Mouse (Mus musculus) adrenal gland, adult 18-20 months (tissue): ENCODE measurements around the gene Shq1. TPM values are rescaled to one million over a fixed set of nuclear protein-coding genes. Genes with fewer than 3 reads are reported as not detected.
A peak's percentile ranks its signal among the peaks of the same experiment; 100 is the strongest.

Experiments
- DNase-seq, 2 experiments: peaks; one replicate each; pipeline ENCODE4 v3.0.0; 2021 to 2022; ENCODE audit warnings: low spot score in 2 of 2
- total RNA-seq, 2 experiments: library from RNA; stranded (reverse); gene quantifications; 1 replicate in 1 of 2; 2 replicates in 1 of 2; pipeline ENCODE4 v1.2.3; 2021

Gene Shq1
- total RNA-seq, 2 experiments from 2014 or later = 9.0 to 10.6 TPM

DNA sequence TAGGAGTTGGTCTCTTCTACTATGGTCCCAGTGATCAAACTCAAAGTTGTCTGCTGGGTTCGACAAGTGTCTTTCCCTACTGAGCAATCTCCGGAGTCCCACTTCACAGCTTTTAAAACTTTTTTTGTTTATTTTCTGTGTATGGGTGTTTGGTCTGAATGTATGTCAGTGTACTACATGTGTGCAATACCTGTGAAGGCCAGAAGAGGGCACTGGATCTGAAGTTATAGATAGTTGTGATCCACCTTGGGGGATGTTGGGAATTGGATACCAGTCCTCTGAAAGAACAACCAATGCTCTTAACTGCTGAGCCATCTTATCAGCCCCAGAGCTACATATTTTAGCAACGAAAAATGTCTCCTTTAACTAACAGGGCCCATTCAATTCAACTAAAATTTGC, 62.5 kb downstream of the Shq1 start:
- DNase-seq = no peak

DNA sequence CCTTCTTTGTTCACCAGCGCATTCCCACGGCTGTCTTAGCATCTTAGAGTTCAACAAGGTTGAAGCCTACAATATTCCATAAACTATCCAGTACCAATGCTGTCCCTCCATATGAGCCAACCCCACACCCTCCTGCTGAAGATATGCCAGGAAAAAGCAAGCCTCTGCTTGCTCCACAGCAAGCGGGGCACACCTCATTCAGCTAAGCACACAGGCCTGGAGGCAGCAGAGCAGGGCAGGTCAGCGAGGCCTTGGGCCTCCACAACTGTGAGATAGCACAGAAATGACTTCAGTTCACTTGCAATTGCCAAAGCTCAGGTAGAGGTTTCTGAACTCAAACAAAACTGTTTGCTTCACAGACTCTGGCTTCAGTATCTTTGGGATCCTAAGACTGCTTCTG, 64.2 kb downstream of the Shq1 start:
- DNase-seq = no peak

DNA sequence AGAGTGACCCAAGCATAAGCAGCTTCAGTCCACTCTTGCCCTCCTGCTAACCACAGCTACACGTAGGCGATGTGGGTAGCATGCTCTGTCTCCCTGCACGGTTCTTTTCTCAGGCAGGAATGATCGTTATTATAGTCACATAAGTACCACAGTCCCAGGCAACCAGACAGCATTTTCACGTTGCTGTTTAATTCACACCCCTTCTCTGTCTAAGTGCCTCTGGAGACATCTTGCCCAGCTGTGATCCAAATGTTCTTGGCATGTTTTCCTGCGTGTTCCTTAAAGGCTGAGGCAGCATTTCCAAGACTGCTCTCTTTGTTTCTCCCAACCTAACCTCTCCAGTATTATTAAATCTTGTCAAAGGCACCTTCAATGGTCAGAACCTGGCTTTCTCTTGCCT, 67.3 kb downstream of the Shq1 start:
- DNase-seq = no peak

DNA sequence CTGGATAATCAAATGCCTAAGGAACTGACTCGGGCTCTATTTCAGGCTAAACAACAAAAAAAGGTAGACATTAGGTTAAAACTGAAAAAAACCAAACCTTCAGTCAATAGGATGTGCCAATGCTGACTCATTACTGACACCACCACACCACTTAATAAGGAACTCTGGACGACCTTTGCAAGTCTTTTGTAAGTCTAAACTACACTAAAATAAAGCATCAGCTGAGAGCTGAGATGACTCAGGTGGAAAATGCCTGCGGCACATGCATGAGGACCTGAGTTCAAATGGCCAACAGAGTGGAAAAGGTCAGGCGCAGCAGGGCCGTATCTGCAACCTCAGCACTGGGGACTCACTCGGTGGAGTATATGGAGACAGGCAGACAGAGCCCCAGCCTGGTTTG, 69.3 kb downstream of the Shq1 start:
- no peak for DNase-seq

DNA sequence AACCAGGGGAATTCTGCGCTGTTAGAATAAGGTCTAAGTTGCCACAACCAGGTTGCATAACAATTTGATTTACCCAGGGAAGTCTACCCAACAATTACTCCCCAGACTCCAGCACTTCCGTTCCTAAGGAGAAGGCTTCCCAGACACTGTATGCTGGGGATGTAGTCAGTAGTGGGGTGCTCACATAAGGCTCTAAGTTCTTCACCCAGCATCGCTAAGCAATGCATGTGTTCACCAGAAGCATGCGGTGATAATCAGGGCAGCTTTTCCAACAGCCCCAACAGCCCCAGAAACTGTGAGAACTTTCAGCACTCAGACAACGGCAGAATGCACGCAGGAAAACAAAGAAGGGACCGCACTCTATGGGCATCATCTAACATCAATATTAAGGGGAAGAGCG, 77.1 kb downstream of the Shq1 start:
- no peak for DNase-seq

DNA sequence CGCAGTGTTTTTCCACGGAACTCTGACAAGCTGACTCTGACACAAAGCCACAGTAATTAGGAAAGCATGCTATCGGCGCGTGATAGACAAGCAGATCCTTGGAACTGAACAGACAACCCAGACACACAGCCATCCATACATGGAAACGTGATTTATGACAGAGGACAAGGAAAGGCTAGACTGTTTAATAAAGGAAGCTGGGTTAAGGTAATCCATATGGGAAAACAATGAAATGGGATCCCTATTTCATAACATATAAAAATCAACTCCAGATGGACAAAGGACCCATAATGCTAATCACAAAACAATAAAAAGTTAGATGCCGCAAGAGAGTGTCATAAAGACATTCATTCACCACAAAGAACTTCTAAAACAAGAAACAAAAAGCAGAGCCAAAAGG, 78.0 kb downstream of the Shq1 start:
- DNase-seq = no peak

DNA sequence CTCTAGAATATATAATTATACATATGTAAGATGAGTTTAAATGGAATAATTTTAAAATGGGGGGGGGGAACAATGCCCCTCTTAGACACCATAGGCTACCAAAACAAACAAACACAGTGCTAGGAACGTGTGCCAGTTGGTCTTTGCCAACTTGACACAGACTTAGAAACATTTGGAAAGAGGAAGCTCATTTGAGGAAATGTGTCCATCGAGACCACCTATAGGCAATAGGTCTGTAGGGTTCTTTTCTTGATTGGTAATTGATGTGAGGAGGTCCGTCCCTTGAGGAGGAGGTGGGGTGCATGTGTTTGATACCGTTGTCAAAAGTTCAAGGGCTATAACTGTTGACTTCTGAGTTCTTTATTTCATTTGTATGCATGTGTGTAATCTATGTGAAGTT, 80.4 kb downstream of the Shq1 start:
- DNase-seq = no peak

DNA sequence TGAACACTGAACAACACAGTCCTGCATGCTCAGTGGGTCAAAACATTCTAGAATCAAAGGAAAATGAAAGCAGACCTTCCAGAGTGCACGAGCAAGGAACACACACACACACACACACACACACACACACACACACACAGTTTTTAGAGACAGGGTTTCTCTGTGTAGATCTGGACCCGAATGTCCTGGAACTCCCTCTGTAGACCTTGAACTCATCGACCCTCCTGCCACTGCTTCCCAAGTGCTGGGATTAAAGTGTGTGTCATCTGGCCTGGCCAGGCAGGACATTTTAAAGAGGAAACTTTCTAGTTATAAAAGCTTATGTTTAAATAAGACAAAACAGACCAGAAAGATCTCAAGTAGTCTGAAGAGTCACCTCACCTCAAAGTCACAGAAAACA, 82.1 kb downstream of the Shq1 start:
- no peak for DNase-seq

DNA sequence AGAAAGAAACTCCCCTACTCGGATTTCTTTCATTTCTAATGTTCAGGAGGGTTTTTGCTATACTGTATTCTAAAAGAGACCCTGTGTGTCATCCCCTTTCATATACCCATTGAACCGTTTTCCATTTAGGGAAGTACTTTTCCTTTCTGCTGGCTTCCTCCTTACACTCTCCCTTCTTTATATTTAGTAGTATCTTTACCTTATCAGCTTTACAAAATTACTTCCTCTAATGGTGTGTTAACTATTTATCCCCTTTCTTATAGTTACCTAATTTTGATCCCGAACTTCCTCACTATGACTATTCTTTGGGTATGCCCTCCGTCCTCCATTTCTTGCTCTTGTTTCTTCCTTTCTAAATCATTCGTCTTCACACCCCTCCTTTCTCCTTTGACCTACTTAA, 84.2 kb downstream of the Shq1 start:
- DNase-seq = no peak

DNA sequence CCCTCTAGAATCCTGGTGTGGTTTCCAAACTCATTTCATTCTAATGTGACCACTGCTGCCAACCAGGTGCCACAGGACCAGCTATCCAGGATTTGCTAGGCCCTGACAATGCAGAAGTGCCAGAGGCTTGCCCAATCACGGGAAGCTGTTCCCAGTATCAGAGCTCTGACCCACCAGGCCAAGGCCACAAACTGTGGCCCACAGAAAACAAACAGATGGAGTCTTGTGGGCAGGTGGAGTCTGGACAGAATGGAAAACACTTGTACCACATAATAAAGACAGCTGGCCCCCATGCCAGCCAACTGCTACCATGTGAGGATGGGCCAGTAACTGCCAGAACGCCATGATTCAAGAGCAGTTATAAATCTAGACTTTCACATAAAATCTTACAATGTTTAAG, 89.0 kb downstream of the Shq1 start:
- DNase-seq = no peak

DNA sequence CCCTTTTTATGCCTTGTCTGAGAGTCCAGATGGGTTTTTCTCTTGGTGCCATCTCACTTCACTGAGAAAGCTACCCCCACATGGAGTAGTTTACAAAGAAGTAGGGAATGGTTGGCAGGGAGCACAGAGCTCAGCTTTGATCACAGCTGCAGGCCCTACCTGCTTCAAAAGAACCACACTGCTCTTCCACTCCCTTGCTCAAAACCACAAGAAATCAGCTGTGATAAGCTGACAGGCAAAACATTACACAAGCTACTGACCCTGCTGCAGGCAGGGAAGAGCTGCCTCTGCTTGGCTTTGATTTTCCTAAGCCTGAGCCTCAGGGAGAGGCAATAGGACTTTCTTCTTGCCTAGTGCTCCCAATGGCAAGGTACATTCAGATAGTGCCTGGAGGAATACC, 89.9 kb downstream of the Shq1 start:
- no peak for DNase-seq

DNA sequence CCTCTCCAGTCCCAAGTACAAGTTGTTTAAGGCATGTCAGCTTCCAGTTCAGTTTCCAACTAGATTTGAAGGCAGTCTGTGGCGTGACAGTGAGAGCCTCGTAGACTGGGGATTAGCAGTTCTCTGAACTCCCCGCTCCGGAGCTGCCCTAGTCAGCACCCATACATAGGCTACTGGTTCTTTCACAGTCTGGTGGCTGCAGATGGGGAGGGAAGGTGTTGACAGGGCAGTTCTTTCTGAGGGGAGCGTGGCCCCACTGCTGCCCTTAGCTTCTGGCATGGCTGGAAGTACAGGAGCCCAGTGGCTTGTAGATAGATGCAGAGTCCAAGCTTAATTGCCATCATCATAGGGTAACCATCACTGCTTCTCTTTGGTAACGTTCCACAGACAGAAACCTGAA, 93.4 kb downstream of the Shq1 start:
- DNase-seq = no peak

DNA sequence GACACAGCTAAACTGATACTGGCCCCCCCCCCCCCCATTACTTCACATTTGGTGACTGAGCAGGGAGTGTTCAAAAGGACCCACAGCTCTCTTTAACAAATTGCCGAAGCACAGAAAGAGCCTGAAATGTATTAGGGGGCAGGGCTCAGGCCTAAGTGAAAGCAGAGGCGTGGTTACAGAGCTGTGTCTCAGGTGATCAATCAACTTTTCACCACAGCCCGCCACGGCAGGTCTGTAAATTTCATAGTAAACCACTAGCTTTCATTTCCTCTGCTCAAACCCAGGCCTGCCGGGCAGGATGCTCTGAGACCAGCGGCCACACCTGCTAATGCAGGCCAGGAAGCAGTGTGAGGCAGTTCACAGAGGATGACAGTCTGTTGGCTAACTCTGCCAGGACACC, 94.8 kb downstream of the Shq1 start:
- no peak for DNase-seq

DNA sequence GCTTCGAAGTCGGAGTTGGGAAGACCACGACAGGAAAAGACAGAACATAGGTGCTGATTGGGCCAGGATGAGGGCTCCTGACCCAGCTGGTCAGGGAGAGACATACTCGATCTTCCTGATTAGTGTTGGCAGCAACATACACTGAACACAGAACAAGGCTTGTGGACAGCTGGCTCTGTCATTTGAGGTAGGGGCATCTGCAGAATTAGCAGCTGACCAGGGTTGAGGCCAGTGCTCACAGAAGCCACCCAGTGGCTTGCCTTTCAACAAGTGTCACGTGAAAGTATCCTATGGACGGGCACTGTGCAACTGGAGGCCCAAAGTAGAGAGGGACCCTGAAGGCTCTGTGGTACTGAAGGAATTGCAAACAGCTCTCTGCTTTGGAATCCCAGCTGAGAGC, 104.2 kb downstream of the Shq1 start:
- DNase-seq = no peak

DNA sequence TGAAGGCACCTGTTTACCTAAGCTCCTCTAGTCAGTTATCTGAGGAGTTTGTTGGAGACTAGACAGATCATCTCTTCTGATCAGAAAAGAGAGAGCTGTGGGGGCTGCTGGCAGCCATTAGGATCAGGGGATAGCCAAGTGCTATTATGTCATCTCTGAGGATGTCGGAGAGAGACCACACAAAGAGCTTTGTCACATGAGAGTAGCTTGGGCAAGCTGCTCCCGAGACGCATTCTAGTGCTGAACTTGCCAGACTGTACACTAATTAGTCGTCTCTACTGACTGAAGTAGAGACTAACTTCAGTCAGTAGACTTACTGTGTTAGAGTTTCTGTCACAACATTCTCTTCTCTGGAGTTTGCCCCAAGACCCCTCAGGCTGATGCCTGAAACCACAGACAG, 106.4 kb downstream of the Shq1 start:
- no peak for DNase-seq

DNA sequence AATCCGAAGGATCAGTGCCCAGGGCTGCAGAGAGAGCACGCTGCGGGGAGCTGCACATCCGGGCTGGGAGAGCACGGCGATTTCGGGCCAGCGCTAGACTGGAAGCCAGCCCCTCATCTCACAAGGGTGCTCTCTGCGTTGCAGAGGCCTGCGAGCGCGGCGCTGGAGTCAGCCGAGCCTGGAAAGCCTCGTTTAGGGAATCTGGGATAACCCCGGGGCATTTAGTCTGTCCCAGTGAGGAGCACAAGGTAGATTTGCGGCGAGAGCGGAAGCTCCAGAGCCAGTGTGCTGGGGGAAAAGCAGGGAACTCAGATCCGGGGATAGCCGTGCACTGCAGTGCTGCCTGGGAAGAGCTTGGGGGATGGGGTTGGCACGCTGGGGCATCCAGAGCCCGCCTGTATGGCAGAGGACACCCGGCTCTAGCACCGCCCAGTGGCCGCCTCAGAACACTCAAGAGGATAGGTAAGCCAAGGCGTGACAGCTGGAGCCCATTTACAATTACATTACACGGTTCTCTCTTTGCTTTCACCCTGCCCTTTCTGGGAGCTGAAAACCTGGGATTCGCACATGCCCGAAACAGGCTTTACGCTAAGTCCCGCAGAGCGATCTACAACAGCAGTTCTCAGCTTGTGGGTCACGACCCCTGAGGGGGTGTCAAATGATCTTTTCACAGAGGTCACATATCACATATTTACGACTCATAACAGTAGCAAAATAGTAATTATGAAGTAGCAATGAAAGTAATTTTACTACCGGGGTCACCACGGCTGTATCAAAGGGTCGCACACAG, 107.2 kb downstream of the Shq1 start:
- DNase-seq = peak; percentile 53 to 59

DNA sequence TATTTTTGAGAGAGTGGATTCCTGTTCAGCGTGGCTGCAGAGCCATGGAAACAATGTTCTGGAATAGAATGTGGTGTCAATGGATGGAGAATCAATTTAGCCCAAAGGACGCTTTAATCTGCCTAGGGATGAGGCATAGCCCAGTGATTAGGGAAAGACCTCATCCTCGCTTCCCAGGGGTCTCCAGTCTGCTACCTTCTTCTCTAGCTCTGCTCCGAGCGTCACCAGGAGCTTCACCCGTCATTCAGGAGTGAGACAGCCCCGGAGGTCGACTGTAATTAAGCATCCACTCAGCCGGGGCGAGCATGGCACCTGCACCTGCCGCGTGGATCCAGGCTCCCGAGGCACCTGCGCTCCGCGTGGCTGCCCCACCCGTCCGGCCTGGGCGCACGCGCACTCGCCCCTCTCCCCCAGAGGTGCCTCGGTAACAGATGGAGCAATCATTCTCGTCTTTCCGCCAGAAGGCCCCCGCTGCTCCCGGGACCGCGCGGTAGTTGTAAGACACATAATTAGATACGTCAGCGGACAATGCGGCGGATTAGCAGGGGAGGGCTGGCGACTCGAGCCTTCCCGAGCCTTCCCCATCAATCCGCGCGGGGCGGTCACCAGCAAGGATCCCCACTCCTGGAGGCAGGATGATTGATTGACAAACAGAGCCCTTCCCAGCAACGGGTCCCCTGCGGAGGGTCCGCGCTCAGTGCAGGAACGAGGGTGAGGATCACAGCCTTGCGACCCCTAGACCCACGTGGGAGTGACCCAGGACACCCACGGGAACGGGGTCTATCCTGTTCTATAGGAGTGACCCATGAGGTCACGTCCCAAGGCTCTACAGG, 108.0 kb downstream of the Shq1 start:
- DNase-seq = peak in 1 of 2 experiments; percentile 15

DNA sequence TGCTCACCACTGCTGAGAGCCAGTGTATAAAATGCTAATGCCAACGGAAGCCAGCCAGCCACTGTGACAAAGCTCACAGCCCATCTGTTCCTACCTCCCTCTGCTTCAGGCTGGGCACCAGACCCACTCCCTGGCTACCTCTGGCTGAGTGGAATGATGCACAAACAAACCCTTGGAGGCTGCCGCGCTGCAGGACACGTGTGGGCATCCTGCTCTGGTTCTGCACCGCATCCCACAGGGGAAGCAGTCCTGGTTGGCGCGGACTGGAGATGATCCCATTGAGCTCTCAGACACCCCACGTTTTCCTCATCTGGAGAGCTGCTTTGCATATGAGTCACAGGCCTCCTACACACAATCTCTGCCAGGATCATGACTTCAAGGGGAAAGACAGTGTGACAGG, 112.9 kb downstream of the Shq1 start:
- no peak for DNase-seq

DNA sequence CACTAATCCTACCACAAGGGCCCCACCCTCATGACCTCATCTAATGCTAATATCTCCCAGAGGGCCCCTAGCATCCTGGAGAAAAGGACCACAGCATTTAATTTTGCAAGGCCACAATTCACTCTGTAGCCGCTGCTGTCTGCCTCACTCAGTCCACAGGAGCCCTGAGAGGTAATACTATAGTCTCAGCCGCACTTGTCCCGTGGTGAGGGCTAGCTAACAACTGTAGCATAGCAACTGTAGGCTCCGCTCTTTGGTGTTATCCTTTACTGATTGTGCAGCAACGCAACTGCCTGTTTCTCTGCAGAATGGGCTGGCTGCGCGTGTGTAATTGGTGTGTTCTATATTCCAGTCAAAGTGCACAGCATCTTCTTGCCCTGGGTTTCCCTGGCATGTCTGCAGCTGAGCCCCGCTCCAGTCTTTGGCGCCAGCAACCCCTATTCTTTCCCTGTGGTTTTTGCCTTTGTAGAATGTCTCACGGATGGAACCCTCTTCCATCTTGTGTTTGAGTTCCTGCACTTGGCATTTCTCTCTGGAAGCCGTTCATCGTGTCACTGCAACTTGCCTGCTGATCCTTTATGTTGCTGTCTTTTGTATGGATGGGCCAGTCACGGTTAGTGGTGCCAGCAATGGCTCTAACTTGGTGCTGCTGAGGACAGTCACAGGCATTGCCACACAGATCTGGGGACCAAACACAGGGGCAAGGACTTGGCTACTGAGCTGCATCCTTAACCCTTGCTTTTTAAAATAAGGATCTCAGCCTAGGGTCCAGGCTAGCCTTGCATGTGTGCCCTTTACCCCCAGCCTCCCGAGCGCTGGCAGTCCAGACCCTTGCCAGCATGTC, 128.6 kb downstream of the Shq1 start:
- no peak for DNase-seq

DNA sequence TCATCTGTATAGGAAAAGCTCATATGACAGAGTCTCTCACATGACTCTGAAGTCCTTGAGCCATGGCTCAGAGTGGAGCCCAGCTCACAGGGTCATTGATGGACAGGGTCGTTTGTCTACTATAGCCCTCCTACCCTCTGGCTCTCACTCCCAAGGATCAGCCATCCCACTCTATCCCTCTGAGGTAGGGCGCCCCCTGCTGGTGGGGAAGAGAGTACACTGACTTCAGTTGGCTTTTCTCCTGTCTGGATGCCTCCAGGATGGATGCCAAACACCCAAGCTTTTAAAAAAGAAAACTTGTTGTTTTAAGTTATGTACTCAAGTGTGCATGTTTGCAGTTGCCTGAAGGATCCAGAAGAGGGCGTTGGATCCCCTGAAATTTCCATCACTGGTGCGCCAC, 131.3 kb downstream of the Shq1 start:
- DNase-seq = peak; percentile 32 to 38

DNA sequence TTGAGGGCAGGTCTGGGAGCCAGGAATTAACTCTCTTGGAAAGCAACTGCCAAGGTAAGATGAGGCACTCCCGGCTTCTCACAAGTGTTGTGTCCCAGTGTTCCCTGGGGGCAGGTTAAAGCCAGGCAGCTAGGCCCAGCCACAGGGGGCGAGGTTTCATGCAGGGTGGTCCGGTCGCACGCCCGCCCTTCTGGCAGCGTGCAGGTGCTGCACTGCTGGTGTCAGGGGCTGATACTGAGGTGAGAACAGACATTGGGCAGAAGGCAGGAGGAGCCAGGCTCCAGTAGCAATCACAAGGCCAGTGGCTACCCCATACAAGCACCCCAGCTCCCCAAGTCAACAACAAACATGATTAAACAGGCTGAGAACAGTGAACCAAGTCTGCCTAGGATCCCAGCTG, 132.4 kb downstream of the Shq1 start:
- no peak for DNase-seq

DNA sequence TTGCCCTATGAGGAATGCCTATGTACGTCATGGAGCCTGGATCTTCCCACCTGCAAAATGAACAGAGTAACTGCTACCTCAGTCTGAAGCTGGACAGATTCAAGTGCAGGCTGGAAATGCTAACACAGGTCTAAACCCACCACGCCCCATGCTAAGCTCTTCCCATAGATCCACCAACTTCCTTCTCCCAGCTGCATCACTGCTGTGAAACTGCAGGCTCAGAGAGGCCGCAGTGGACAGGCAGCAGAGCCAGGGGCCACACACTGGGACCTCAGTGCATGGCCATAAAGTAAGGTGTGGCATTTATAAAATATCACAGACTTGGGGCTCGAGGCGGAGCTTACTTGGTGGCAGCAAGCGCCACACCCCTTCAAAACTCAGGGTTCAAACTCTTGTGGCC, 133.0 kb downstream of the Shq1 start:
- DNase-seq = no peak
